In the genomic region with DNA sequence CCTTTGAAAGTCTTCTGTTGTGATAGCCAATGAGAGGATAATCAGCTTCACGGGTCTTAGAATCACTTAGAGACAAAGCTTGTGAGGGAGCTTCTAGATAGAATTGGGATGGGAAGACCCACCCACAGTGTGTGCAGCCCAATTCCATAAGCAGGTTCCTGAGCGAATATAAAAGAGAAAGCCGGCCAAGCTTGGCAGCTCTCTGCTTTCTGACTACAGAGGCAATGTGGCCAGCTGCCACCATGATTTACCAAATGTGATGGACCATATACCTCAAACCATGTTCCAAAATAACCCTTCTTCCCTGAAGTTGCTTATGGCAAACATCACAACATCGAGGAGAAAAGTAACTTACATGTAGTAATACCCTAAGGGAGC, we compare ENCODE assay signal across 14 mouse cellular contexts.
DNase-seq lines count a peak whose midpoint lies in the region; ATAC-seq lines count a peak whose summit lies in the region.
"Had no signal": no experiment of that assay in that cellular context is flagged by ENCODE, and none has a peak within 500 bp of the region (broad histone marks: within the 10 kb centered on the region; RNA-seq: fewer than 3 reads in every experiment).

No protein-coding gene starts in this region.

- DNase-seq in cerebellum, postnatal 4 days (ENCODE audit: low spot score in 2 of 2), result no peak
- DNase-seq in left cerebral cortex, postnatal 36 days (ENCODE audit: low spot score in 2 of 2), result peak; percentile 11 to 25
- no peak for DNase-seq in left cerebral cortex, adult 11 months (ENCODE audit: low spot score)
- peak; percentile 24 for DNase-seq in right cerebral cortex, postnatal 14 days
- DNase-seq in right cerebral cortex, postnatal 4 days, result no peak
- DNase-seq in cerebellum, postnatal 14 days, result peak; percentile 63 to 68
- no peak for DNase-seq in gastrocnemius, adult 8-10 months (ENCODE audit: low spot score in 2 of 2)
- DNase-seq: adrenal gland, adult 2 months; gastrocnemius, postnatal 14 days; heart, adult 2 months; kidney, adult 9 months; kidney, postnatal 25 days had no signal

- intact Hi-C loops in left cerebral cortex, postnatal 36 days (cut with DNase I), result no loop called here

- 0 out of 2 replicates have a peak, but pooled peaks have one; percentile 17 for ATAC-seq in cerebellum, adult (ENCODE audit: insufficient number of reproducible peaks, low FRiP score, low TSS enrichment)
- ATAC-seq: inflammation-experienced regulatory T-cells, adult 6 months had no signal

Comparison
In these comparisons a context has a peak if more than half of its experiments do, and no peak if none do; other contexts are left out.
1. DNase-seq: peak in left cerebral cortex, postnatal 36 days (2 of 2), right cerebral cortex, postnatal 14 days (single experiment) and cerebellum, postnatal 14 days (2 of 2); none in cerebellum, postnatal 4 days (0 of 2), left cerebral cortex, adult 11 months (single experiment), right cerebral cortex, postnatal 4 days (single experiment) and gastrocnemius, adult 8-10 months (0 of 2).